Mouse (Mus musculus): ENCODE results near the gene Bricd5. TPM values are rescaled to one million over a fixed set of nuclear protein-coding genes. Genes with fewer than 3 reads are reported as not detected.

The Bricd5 gene
- total and polyA plus RNA-seq, 2 experiments from 2014 or later, result 0.95 TPM; not detected in 1

DNA sequence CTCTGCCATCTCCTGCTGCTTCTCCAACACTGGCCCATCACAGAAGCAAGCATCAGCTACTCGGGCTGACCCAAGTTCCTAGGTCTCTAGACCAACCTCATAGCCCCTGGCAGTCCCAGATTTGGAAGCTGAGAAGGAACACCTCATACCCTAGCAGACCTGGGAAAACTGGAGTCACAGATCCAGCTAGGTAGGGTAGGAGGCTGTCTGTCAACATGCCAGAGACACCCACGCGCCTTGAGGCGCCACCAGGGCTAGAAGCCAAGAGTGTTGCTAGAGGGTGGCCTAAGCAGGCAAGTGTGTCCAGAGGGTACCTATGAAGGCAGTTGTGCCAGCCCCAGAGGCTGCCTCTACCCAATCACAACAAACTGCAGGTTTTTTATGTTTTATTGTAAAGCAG, 30.3 kb upstream of the Bricd5 start:
- Histone ChIP-seq H3K4me2 (ENCODE audit: low read depth, low read length, poor library complexity, severe bottlenecking) (no peak overlapping the region), H3K9ac (replicated peaks; ENCODE audit: low read length, poor library complexity, severe bottlenecking) (no peak overlapping the region), H3K27me3 (ENCODE audit: insufficient read depth, low read length) (no peaks in the 10 kb centered on the region), H3K9me3 (ENCODE audit: low read length) (no peaks in the 10 kb centered on the region), H3K4me1 (ENCODE audit: insufficient read depth, low read length) (no peaks in the 10 kb centered on the region), H3K4me3 (ENCODE audit: low read depth, low read length) (no peak overlapping the region), H3K36me3 (ENCODE audit: insufficient read depth, low read length) (peaks cover 91% of the 10 kb centered on the region), H3K27ac (ENCODE audit: low read depth, low read length) (no peak overlapping the region)
- DNase-seq (ENCODE audit: low spot score) (no peak), ATAC-seq (ENCODE audit: low FRiP score) (no peak)
- no peak for TF ChIP-seq CTCF (IDR thresholded peaks at IDR 0.05)
- 95% methylated on average over 4 of the region's 4 CpGs for WGBS

GRCm38 (mm10) chr17:24446590-24446989, 27.1 kb upstream of the Bricd5 start:
- Histone ChIP-seq H3K4me2 (ENCODE audit: low read depth, low read length, poor library complexity, severe bottlenecking) (no peak overlapping the region), H3K9me3 (ENCODE audit: low read length) (no peaks in the 10 kb centered on the region), H3K36me3 (ENCODE audit: insufficient read depth, low read length) (peaks cover 83% of the 10 kb centered on the region), H3K27ac (ENCODE audit: low read depth, low read length) (no peak overlapping the region), H3K9ac (replicated peaks; ENCODE audit: low read length, poor library complexity, severe bottlenecking) (no peak overlapping the region), H3K4me1 (ENCODE audit: insufficient read depth, low read length) (no peaks in the 10 kb centered on the region), H3K4me3 (ENCODE audit: low read depth, low read length) (no peak overlapping the region), H3K27me3 (ENCODE audit: insufficient read depth, low read length) (no peaks in the 10 kb centered on the region)
- 90% methylated on average over 8 of the region's 8 CpGs for WGBS
- ATAC-seq (ENCODE audit: low FRiP score), result no peak
- no peak for DNase-seq (ENCODE audit: low spot score)
- no peak for TF ChIP-seq CTCF (IDR thresholded peaks at IDR 0.05)

DNA sequence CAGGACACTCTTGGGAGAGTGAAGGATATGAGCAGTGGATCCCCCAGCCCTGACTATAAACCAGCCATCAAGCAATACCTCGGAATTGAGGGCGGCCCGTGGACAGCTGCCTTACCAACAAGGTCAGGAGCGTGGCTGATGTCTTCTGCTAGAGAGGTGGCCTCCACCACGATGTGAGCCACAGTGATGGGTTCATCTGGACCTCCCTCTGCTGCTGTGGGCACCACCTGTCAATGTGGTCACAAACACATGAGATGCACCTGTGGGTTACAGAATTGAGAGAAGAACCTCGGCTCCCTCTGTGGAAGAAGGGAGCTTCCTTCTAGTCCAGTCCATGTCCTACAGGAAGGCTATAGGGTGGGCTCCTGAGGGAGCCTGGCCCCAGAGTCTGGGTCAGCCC, 24.2 kb upstream of the Bricd5 start:
- Histone ChIP-seq H3K4me3 (ENCODE audit: low read depth, low read length) (no peak overlapping the region), H3K27me3 (ENCODE audit: insufficient read depth, low read length) (no peaks in the 10 kb centered on the region), H3K36me3 (ENCODE audit: insufficient read depth, low read length) (peaks cover 55% of the 10 kb centered on the region), H3K9ac (replicated peaks; ENCODE audit: low read length, poor library complexity, severe bottlenecking) (no peak overlapping the region), H3K27ac (ENCODE audit: low read depth, low read length) (no peak overlapping the region), H3K4me2 (ENCODE audit: low read depth, low read length, poor library complexity, severe bottlenecking) (no peak overlapping the region), H3K9me3 (ENCODE audit: low read length) (no peaks in the 10 kb centered on the region), H3K4me1 (ENCODE audit: insufficient read depth, low read length) (peaks cover 9% of the 10 kb centered on the region; the same call in 1 of the 2 replicates)
- no peak for ATAC-seq (ENCODE audit: low FRiP score)
- no peak for TF ChIP-seq CTCF (IDR thresholded peaks at IDR 0.05)
- WGBS, result 96% methylated on average over 6 of the region's 6 CpGs
- no peak for DNase-seq (ENCODE audit: low spot score)

GRCm38 (mm10) chr17:24451220-24451619, 22.5 kb upstream of the Bricd5 start:
- DNase-seq (ENCODE audit: low spot score), result no peak
- Histone ChIP-seq H3K4me2 (ENCODE audit: low read depth, low read length, poor library complexity, severe bottlenecking) (no peak overlapping the region), H3K27me3 (ENCODE audit: insufficient read depth, low read length) (no peaks in the 10 kb centered on the region), H3K9me3 (ENCODE audit: low read length) (no peaks in the 10 kb centered on the region), H3K36me3 (ENCODE audit: insufficient read depth, low read length) (peaks cover 38% of the 10 kb centered on the region), H3K4me3 (ENCODE audit: low read depth, low read length) (no peak overlapping the region), H3K4me1 (ENCODE audit: insufficient read depth, low read length) (peaks cover 9% of the 10 kb centered on the region; the same call in 1 of the 2 replicates), H3K27ac (ENCODE audit: low read depth, low read length) (no peak overlapping the region), H3K9ac (replicated peaks; ENCODE audit: low read length, poor library complexity, severe bottlenecking) (no peak overlapping the region)
- no peak for ATAC-seq (ENCODE audit: low FRiP score)
- no peak for TF ChIP-seq CTCF (IDR thresholded peaks at IDR 0.05)
- 97% methylated on average over 6 of the region's 6 CpGs for WGBS

DNA sequence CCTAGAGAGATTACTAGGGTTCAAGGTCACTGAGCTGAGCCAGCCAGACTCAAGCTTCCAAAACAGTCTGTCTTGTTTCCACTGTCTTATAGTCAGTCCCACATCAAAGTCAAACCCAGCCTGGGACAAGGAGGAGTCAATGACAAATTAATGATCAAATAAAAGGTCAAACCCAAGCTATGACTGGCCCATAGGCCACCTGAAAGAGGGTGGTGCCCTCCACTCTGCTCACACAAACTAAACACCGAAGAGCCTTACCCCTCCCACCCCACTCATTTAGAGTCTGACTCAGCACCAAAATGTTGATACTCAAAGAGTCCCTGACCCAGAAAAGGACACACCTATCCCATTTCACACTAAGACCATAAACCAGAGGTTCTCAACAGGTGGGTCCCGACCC, 20.3 kb upstream of the Bricd5 start:
- peak overlapping the region; percentile 85; the same call in 1 of the 2 replicates for H3K4me2 ChIP-seq (ENCODE audit: low read depth, low read length, poor library complexity, severe bottlenecking)
- TF ChIP-seq CTCF (IDR thresholded peaks at IDR 0.05), result no peak
- DNase-seq (ENCODE audit: low spot score) (no peak), ATAC-seq (ENCODE audit: low FRiP score) (no peak)
- no peak overlapping the region for H3K4me3 ChIP-seq (ENCODE audit: low read depth, low read length)
- H3K27me3 ChIP-seq (ENCODE audit: insufficient read depth, low read length), result no peaks in the 10 kb centered on the region
- peaks cover 16% of the 10 kb centered on the region for H3K36me3 ChIP-seq (ENCODE audit: insufficient read depth, low read length)
- H3K27ac ChIP-seq (ENCODE audit: low read depth, low read length), result no peak overlapping the region
- H3K9ac ChIP-seq (replicated peaks; ENCODE audit: low read length, poor library complexity, severe bottlenecking), result no peak overlapping the region
- WGBS, result 95% methylated on average over 2 of the region's 2 CpGs
- no peaks in the 10 kb centered on the region for H3K9me3 ChIP-seq (ENCODE audit: low read length)
- peaks cover 9% of the 10 kb centered on the region; the same call in 1 of the 2 replicates for H3K4me1 ChIP-seq (ENCODE audit: insufficient read depth, low read length)

GRCm38 (mm10) chr17:24454218-24454755, 19.4 kb upstream of the Bricd5 start:
- Histone ChIP-seq H3K27me3 (ENCODE audit: insufficient read depth, low read length) (no peaks in the 10 kb centered on the region), H3K9ac (replicated peaks; ENCODE audit: low read length, poor library complexity, severe bottlenecking) (peak overlapping the region; percentile 94), H3K4me2 (ENCODE audit: low read depth, low read length, poor library complexity, severe bottlenecking) (peak overlapping the region; percentile 85), H3K27ac (ENCODE audit: low read depth, low read length) (peak overlapping the region; percentile 92), H3K36me3 (ENCODE audit: insufficient read depth, low read length) (peaks cover 7% of the 10 kb centered on the region), H3K4me1 (ENCODE audit: insufficient read depth, low read length) (peaks cover 9% of the 10 kb centered on the region; the same call in 1 of the 2 replicates), H3K4me3 (ENCODE audit: low read depth, low read length) (peak overlapping the region; percentile 86), H3K9me3 (ENCODE audit: low read length) (no peaks in the 10 kb centered on the region)
- TF ChIP-seq CTCF (IDR thresholded peaks at IDR 0.05), result no peak
- DNase-seq (ENCODE audit: low spot score) (no peak), ATAC-seq (ENCODE audit: low FRiP score) (no peak)
- 6% methylated on average over 14 of the region's 14 CpGs for WGBS

Data from midbrain, postnatal 0 days (tissue).